Mouse (Mus musculus): ENCODE measurements around the gene Cblc. TPM values are rescaled to one million over a fixed set of nuclear protein-coding genes. Genes with fewer than 3 reads are reported as not detected.

The Cblc gene
- polyA plus RNA-seq, 1 experiment from 2014 or later = 0.49 TPM

- Histone ChIP-seq H3K4me1 (ENCODE audit: control insufficient read depth, insufficient read depth, low read length) (peaks cover 16% of the 10 kb centered on the region), H3K27me3 (ENCODE audit: control insufficient read depth, insufficient read depth, low read depth, low read length) (no peaks in the 10 kb centered on the region), H3K9me3 (replicated peaks; ENCODE audit: control insufficient read depth, low read length, poor library complexity, severe bottlenecking) (no peaks in the 10 kb centered on the region), H3K27ac (ENCODE audit: low read length) (no peak overlapping the region), H3K4me3 (ENCODE audit: low read depth, low read length) (no peak overlapping the region), H3K36me3 (ENCODE audit: control insufficient read depth, insufficient read depth, low read length) (no peaks in the 10 kb centered on the region), H3K9ac (ENCODE audit: low read depth, low read length) (no peak overlapping the region), H3K4me2 (ENCODE audit: low read length) (no peak overlapping the region)
- 74% methylated on average over 8 of the region's 8 CpGs for WGBS
- ATAC-seq = no peak
Observed at GRCm38 (mm10) chr7:19752652-19753051, 44.0 kb downstream of the Cblc start.

- Histone ChIP-seq H3K4me3 (ENCODE audit: low read depth, low read length) (no peak overlapping the region), H3K9ac (ENCODE audit: low read depth, low read length) (no peak overlapping the region), H3K27me3 (ENCODE audit: control insufficient read depth, insufficient read depth, low read depth, low read length) (no peaks in the 10 kb centered on the region), H3K36me3 (ENCODE audit: control insufficient read depth, insufficient read depth, low read length) (no peaks in the 10 kb centered on the region), H3K4me1 (ENCODE audit: control insufficient read depth, insufficient read depth, low read length) (peaks cover 32% of the 10 kb centered on the region), H3K4me2 (ENCODE audit: low read length) (peak overlapping the region; percentile 89), H3K27ac (ENCODE audit: low read length) (no peak overlapping the region), H3K9me3 (replicated peaks; ENCODE audit: control insufficient read depth, low read length, poor library complexity, severe bottlenecking) (no peaks in the 10 kb centered on the region)
- no peak for ATAC-seq
- 57% methylated on average over 4 of the region's 4 CpGs for WGBS
Observed at GRCm38 (mm10) chr7:19751070-19751383, 45.6 kb downstream of the Cblc start.

- peaks cover 32% of the 10 kb centered on the region for H3K4me1 ChIP-seq (ENCODE audit: control insufficient read depth, insufficient read depth, low read length)
- WGBS = 14% methylated on average over 19 of the region's 19 CpGs
- peak within 1 kb of the TSS; percentile 89 for H3K4me3 ChIP-seq (ENCODE audit: low read depth, low read length)
- H3K9ac ChIP-seq (ENCODE audit: low read depth, low read length) = peak within 1 kb of the TSS; percentile 96
- ATAC-seq = peak; percentile 61
- no peaks in the 10 kb centered on the region for H3K9me3 ChIP-seq (replicated peaks; ENCODE audit: control insufficient read depth, low read length, poor library complexity, severe bottlenecking)
- H3K4me2 ChIP-seq (ENCODE audit: low read length) = peak within 1 kb of the TSS; percentile 89
- H3K27ac ChIP-seq (ENCODE audit: low read length) = peak within 1 kb of the TSS; percentile 86
- H3K27me3 ChIP-seq (ENCODE audit: control insufficient read depth, insufficient read depth, low read depth, low read length) = no peaks in the 10 kb centered on the region
- no peaks in the 10 kb centered on the region for H3K36me3 ChIP-seq (ENCODE audit: control insufficient read depth, insufficient read depth, low read length)
Observed at GRCm38 (mm10) chr7:19750217-19751069, 46.2 kb downstream of the Cblc start, which contains the start of gene Nectin2. Nectin2 (minus strand) TSS chr7:19750483.

GRCm38 (mm10) chr7:19749389-19750216 lies 47.0 kb downstream of the Cblc start:
- peak overlapping the region; percentile 89 for H3K4me2 ChIP-seq (ENCODE audit: low read length)
- H3K27me3 ChIP-seq (ENCODE audit: control insufficient read depth, insufficient read depth, low read depth, low read length) = no peaks in the 10 kb centered on the region
- peak; percentile 94 for ATAC-seq
- peaks cover 32% of the 10 kb centered on the region for H3K4me1 ChIP-seq (ENCODE audit: control insufficient read depth, insufficient read depth, low read length)
- H3K27ac ChIP-seq (ENCODE audit: low read length) = peak overlapping the region; percentile 86
- peak overlapping the region; percentile 96 for H3K9ac ChIP-seq (ENCODE audit: low read depth, low read length)
- no peaks in the 10 kb centered on the region for H3K36me3 ChIP-seq (ENCODE audit: control insufficient read depth, insufficient read depth, low read length)
- WGBS = under 1% methylated on average over 45 of the region's 46 CpGs
- H3K9me3 ChIP-seq (replicated peaks; ENCODE audit: control insufficient read depth, low read length, poor library complexity, severe bottlenecking) = no peaks in the 10 kb centered on the region
- peak overlapping the region; percentile 89 for H3K4me3 ChIP-seq (ENCODE audit: low read depth, low read length)

- H3K36me3 ChIP-seq (ENCODE audit: control insufficient read depth, insufficient read depth, low read length) = no peaks in the 10 kb centered on the region
- H3K4me1 ChIP-seq (ENCODE audit: control insufficient read depth, insufficient read depth, low read length) = peaks cover 32% of the 10 kb centered on the region
- H3K4me3 ChIP-seq (ENCODE audit: low read depth, low read length) = peak overlapping the region; percentile 89
- H3K9ac ChIP-seq (ENCODE audit: low read depth, low read length) = peak overlapping the region; percentile 96
- H3K27me3 ChIP-seq (ENCODE audit: control insufficient read depth, insufficient read depth, low read depth, low read length) = no peaks in the 10 kb centered on the region
- H3K27ac ChIP-seq (ENCODE audit: low read length) = peak overlapping the region; percentile 86
- peak overlapping the region; percentile 89 for H3K4me2 ChIP-seq (ENCODE audit: low read length)
- H3K9me3 ChIP-seq (replicated peaks; ENCODE audit: control insufficient read depth, low read length, poor library complexity, severe bottlenecking) = no peaks in the 10 kb centered on the region
- ATAC-seq = peak; percentile 26
- 1% methylated on average over 31 of the region's 32 CpGs for WGBS
Observed at GRCm38 (mm10) chr7:19748219-19749195, 48.1 kb downstream of the Cblc start.

- Histone ChIP-seq H3K4me1 (ENCODE audit: control insufficient read depth, insufficient read depth, low read length) (peaks cover 32% of the 10 kb centered on the region), H3K4me3 (ENCODE audit: low read depth, low read length) (peak overlapping the region; percentile 89), H3K9me3 (replicated peaks; ENCODE audit: control insufficient read depth, low read length, poor library complexity, severe bottlenecking) (no peaks in the 10 kb centered on the region), H3K36me3 (ENCODE audit: control insufficient read depth, insufficient read depth, low read length) (no peaks in the 10 kb centered on the region), H3K9ac (ENCODE audit: low read depth, low read length) (peak overlapping the region; percentile 96), H3K4me2 (ENCODE audit: low read length) (peak overlapping the region; percentile 89), H3K27me3 (ENCODE audit: control insufficient read depth, insufficient read depth, low read depth, low read length) (no peaks in the 10 kb centered on the region), H3K27ac (ENCODE audit: low read length) (no peak overlapping the region)
- 5% methylated on average over 25 of the region's 25 CpGs for WGBS
- ATAC-seq = no peak
Observed at GRCm38 (mm10) chr7:19747420-19748218, 49.0 kb downstream of the Cblc start.

GRCm38 (mm10) chr7:19746426-19747201 lies 50.0 kb downstream of the Cblc start:
- peak overlapping the region; percentile 25 for H3K9ac ChIP-seq (ENCODE audit: low read depth, low read length)
- H3K36me3 ChIP-seq (ENCODE audit: control insufficient read depth, insufficient read depth, low read length) = no peaks in the 10 kb centered on the region
- H3K27me3 ChIP-seq (ENCODE audit: control insufficient read depth, insufficient read depth, low read depth, low read length) = no peaks in the 10 kb centered on the region
- no peak for ATAC-seq
- no peak overlapping the region for H3K4me3 ChIP-seq (ENCODE audit: low read depth, low read length)
- H3K4me1 ChIP-seq (ENCODE audit: control insufficient read depth, insufficient read depth, low read length) = peaks cover 35% of the 10 kb centered on the region
- peak overlapping the region; percentile 89 for H3K4me2 ChIP-seq (ENCODE audit: low read length)
- H3K9me3 ChIP-seq (replicated peaks; ENCODE audit: control insufficient read depth, low read length, poor library complexity, severe bottlenecking) = no peaks in the 10 kb centered on the region
- H3K27ac ChIP-seq (ENCODE audit: low read length) = no peak overlapping the region
- 26% methylated on average over 6 of the region's 6 CpGs for WGBS

Data from midbrain, embryonic 16.5 days (tissue).